Mouse (Mus musculus) B cell, adult 2 months (primary cell): Measurements from ENCODE around the gene Rhpn2.
A peak's percentile ranks its signal among the peaks of the same experiment; 100 is the strongest.

Experiments used
- DNase-seq, 2 experiments: peaks; one replicate each; pipeline ENCODE4 v3.0.0; 2022

Rhpn2 gene

DNA sequence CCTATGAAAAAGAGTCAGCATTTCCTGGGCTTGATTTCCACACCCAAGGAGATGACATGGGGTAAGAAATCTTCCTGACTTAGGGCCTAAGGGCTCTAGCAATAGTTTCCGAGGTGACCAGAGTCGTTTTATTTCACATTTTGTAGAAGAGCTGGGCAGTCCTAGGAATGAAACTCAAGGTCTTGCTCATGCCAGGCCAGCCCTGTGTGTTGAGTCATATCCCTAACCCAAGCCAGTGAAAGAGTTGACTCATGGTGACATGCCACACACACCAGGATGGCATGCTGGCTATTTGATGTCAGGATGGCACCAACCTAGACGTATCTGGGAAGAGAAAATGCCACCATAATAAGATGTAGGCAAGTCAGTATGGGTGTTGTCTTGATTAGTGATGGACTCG is 15.1 kb downstream of the Rhpn2 start:
- no peak for DNase-seq

DNA sequence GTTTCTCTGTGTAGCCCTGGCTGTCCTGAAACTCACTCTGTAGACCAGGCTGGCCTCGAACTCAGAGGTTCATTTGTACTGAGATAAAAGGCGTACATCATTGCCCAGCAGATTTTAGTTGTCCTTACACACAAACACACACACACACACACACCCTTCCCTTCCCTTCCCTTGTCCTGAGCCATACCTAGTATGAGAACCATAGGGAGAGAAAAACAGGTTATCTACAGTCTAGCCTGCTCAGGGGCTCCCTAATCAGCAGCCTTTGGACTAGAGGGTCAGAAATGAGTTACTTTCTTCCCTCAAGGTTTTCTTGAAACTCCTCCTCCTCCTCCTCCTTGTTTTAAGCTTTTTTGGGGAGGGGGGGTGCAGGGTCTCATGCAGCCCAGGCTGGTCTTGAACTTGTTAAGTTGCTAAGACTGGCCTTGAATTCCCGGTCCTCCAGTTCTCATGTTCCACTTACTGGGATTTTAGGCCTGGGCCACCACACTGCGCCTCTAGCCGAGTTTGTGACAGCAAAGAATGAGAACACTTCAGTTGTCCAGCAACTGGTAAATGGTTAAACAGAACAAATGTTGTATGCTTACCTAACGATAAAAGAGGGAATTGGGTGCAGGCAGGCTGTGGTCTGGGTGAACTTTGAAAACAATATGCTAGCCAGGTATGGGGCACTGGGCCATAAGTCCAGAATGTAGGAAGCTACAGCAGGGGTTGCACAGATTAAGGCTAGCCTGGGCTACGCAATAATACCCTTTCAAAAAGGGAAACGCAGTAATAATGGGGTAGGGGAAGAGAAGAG is 16.1 kb downstream of the Rhpn2 start:
- no peak for DNase-seq

DNA sequence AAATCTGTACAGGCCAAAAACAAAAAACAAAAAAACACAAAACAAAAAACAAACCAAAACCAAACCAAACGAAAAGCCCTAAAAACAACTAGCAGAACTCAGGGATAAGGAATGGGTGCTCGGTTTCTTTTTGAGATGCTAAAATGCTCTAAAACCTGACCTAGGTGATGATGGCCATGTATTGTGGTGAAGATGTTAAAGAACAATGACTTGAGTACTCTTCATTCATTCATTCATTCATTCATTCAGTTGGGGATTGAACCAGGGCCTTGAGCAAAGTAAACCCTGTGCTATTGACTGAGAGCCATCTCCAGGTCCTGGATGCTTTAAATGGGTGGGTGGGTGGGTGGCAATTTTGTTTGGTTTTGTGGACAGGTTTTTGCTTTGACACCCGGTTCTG is 17.2 kb downstream of the Rhpn2 start:
- DNase-seq, result no peak

DNA sequence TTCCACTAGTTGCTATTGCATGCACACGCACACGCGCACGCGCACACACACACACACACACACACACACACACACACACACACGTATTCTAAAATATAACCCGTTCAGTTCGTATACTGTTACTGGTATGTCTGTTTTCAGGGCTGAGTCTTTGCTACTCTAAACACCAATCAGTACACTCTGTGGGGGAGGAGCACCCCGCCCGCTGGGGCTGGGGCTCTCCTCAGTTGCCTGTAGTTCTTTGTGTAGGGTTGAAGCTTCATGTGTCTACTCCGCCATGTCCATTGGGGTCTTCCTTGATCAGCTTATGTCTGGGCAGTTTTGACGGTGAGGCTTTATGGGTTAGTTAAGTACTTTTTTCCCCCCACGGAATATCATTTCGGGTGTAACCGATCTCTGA is 19.3 kb downstream of the Rhpn2 start:
- no peak for DNase-seq

DNA sequence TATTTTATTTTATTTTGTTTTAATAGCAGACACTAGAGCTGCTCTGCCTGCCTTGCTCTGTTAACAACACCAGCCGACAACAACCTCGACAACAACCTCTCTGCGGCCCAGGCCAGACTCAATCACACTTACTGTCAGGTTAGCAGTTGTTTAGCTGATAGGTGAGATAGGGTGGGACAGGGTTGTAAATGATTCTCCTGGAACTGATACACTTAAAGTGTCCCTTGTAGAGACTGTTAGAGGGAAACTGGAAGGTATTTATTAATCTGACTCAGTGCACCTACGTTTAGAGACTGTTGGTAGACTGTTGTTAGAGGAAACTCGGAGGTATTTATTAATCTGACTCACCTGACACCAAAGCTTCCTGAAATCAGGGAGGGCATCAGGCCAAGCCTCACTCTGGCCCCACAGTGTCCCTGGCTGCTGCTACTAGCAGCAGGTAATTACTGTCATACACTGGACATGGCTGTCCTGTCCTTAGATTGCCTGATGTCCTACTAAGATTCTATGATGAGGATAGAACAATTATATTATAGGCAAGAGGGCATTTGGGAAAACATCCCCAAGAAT is 21.4 kb downstream of the Rhpn2 start:
- no peak for DNase-seq

DNA sequence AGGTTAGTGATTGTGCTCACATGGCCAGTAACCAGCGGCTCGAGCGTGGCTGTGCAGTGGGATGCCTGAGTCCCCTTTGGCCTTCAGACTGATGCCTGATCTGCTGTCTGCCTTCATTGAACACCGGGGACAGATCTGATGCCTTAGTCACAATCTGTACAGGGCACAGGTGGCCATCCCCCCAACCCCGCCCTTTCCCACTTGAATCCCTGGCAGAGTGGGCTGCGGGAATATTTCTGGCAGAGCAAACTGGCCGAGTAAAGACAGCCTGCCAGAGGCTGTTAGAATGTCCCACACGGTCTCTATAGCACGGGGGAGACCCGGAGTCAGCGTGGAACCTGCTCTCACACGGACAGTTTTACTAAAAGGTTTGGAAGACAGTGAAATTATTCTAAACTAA is 23.7 kb downstream of the Rhpn2 start:
- DNase-seq, result no peak

DNA sequence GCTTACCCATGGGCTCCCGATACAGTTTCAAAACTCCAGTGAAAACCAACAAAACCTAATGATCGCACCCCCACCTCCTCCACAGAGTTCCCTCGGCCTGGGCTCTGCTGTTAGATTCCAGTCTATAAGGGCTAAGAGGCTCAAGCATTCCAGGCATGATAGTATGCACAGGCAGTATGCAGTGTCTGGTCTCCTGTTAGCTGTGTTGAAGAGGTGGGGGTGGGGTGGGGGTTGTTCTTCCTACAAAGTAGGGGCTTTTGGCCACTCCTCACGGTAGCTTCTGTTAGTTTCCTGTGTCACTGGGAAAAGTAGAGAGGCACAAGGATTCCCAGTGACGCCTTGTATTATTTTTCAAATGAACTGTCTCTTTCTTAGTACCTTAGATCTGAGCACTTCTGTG is 28.3 kb downstream of the Rhpn2 start:
- DNase-seq, result no peak

DNA sequence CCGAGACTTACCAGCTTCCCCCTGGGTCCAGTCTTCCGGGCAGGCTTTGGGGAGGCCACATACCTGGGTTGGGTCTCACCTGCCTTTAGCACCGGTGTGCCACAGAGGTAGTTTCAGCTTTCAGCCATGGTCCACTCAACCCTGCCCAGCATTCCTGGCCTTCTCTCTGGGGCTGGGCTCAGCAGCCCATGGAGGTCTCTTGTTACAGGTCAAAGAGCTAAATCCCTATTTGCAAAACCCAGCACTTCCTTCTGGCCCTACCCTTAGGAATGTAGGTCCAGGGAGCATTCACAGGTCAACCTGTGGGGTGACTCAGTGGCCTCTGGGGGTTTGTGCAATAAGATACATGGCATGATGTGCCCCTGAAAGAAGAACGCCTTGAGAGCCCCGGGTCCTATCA is 28.9 kb downstream of the Rhpn2 start:
- no peak for DNase-seq

DNA sequence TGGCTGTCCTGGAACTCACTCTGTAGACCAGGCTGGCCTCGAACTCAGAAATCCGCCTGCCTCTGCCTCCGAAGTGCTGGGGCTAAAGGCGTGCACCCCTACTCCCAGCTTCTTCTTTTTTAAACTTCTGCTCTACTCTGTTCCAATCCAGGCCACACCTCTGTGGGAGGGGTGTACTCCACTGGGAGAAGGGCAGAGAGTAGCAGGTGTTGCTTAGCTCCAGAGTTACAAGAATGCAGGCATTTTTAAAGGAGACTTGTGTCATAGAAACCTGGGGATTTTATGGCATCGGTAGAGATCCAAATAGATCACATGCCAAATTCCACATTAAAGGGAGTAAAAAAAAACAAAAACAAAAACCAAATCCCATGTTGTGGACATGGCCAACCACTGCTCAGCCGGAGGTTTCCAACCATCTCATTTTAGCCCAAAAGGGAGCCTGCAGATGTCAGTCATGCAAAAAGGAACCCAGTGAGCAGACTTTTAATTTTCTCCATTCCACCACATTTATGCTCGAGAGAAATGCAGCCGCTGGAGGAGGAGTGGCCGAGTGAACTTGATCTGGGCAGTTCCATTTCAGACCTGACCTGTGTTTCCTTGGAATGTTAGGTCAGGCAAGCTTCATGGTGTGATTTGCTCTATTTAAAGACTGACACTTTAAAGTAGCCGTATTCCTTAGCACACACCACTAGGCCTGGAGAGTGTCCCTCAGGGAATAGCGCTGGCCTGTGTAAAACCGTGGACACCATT is 31.4 kb downstream of the Rhpn2 start:
- DNase-seq, result no peak

DNA sequence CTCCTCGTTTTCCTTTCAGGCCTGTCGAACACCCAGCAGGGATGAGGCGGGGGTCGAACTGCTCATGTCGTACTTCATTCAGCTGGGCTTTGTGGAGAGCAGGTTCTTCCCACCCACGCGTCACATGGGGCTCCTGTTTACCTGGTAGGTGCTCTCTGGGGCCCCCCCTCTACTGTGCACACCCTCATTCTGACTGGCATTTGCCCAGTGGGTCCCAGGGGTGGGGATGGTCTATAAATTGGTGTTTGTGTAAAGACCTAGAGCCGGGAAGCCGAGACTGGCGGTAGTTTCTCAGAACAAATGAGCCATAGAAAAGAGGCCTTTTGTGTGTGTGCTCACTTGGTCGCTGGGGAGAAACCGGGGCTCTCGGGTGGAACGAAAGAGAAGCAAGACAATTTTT is 37.1 kb downstream of the Rhpn2 start:
- DNase-seq, result no peak

DNA sequence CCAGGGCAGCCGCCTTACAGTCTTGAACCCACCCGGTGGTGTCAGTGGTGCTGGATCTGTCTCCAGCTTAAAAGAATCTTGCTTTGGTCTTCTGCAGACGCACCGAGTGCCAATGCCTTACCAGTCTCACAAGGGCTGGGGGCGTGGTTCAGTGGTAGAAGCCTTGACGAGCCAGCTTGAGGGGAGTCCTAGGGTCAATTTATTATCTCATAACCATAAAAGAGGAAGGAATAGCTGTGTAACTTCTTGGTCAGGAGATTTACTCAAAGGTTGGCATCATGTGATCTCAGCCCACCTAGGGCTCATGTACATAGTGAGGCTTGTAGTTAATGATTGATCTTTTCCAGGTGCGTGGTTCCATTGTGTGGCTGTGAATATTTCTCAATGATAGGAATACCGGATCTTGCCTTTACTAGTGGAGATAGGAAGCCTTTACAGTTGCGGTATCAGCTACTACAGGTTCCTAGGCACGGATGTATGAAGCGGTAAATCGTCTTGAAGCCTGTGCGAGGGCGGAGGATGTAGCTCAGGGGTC is 38.6 kb downstream of the Rhpn2 start:
- DNase-seq, result no peak

DNA sequence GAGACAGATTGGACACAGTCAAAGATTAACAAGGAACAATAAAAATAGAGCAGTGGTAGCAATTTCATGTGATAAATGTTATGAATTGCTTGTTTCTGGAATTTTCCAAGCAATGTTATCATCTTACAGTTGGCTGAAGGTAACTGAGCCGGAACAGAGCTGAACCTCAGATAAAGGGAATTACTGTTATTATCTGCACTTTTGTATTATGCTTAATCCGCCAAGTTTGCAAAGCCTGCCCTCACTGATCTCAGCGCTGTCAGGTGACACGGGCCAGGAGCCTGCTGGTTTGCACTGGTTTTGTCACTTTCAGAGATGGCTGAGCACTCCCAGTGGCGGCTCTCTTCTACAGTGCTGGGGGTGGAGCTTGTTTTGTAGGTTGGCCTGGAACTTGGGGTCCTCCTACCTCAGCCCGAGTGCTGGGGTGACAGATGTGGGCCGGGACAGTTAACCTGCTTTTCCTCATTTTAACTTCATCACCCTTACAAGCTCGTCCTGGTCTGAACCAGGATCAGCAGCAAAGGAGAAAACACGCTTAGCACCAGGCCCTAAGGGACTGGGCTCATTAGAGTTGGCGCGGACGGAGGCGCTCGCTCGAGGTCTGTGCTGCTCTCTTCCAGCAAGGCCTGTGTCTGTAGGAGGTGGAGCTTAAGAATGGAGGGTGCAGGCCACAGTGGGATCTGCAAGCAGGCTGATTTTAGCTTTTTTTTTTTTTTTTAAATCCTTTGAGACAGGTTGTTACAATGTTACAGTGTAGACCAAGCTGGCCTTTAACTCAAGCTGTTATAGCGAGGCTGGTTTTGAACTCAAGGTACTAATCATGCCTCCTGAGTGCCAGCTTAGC is 39.4 kb downstream of the Rhpn2 start:
- no peak for DNase-seq

DNA sequence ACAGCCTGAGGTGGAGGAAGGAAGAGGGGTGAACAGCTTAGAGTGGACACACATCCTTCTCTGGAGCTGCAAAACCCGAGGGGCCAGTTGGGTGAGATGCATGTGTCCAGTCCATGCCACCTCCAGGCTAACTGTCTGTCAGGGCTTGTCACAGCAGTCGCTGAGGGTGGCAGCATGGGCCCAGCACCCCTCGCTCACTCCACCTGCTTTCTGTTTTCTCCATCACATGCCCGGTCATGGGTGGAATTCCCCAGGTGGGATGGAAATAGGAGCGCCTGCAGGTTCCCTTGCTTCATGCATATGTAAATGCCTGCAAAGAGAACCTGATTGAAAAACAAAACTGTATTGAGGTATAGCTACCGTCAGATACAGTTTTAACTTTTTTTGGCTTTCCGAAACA is 40.3 kb downstream of the Rhpn2 start:
- no peak for DNase-seq

DNA sequence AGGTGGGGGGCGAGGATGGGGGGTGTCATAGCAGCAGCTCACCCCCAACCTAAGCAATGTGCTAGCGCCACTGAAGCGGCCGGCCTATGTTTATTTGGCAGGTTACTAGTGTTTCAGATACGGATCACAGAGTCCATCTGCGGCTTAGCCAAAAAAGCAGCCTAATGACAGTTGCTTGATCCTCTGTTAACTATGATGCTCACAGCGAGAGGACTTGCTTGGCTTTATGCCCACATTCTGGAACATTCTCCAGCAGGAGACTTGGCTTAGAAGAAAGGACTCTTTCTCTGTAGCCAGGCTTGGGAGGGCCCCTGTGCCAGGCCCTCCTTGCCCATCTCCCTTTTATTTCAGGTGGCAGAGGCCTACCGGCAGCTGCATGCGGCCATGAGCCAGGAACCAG is 42.7 kb downstream of the Rhpn2 start:
- DNase-seq, result no peak

DNA sequence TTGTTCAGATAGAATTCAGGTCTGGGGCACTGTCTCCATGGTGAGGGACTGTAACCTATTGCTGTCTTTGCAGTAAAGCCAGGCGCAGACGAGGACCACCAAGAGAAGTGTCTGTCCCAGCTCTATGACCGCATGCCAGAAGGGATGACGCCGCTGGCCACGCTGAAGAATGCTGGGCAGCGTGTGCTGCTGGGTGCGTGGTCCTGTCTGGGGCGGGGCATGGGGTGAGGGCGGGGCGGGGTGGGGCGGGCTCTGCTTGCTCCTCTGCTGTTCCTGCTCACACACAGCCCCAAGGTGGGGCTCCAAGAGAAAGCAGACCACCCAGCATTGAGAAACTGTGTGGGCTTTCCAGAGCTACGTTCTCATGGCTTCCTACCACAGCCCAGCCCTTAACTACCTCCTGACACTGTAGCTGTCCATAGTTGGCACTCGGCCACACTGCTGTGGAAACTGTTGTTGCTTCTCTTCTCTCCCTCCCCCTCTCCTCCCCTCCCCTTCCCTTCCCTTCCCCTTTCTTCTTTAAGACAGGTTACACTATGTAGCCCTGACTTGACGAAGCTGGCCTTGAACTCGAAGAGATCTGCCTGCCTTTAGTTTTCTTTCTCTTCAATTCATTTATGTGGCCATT is 45.6 kb downstream of the Rhpn2 start:
- no peak for DNase-seq

DNA sequence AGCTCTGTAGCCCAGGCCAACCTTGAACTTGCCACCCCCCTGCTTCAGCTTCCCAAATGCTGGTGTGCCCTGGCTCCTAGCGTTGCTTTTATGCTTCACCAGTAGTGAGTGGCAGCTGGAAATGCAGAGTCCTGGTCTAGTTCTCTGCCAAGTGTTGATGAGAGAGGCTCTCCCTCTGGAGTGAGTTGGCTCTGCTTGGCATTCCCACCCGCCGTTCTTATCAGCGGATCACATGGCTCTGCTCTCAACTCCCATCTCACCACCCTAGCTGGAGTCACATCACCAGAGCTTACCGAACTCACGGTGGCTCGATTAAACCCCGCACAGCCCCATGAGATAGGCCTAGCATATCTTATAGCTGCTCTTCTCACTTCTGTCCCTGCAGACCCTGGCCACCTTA is 46.4 kb downstream of the Rhpn2 start:
- DNase-seq, result no peak

DNA sequence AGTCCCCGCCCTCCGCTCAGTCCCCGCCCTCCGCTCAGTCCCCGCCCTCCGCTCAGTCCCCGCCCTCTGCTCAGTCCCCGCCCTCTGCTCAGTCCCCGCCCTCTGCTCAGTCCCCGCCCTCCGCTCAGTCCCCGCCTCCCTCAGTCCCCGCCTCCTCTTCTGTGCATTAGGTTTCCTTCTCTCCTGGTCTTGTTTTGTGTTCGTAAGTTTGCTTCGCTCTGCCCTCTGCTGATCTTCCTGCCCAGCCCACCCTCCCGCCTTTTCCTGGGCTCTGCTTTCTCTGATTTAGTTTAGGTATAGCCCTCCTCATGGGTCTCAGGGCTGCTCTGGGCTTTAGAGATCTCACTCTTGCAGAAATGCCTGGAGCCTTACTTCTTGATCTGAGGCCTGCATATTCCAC is 47.9 kb downstream of the Rhpn2 start:
- no peak for DNase-seq

DNA sequence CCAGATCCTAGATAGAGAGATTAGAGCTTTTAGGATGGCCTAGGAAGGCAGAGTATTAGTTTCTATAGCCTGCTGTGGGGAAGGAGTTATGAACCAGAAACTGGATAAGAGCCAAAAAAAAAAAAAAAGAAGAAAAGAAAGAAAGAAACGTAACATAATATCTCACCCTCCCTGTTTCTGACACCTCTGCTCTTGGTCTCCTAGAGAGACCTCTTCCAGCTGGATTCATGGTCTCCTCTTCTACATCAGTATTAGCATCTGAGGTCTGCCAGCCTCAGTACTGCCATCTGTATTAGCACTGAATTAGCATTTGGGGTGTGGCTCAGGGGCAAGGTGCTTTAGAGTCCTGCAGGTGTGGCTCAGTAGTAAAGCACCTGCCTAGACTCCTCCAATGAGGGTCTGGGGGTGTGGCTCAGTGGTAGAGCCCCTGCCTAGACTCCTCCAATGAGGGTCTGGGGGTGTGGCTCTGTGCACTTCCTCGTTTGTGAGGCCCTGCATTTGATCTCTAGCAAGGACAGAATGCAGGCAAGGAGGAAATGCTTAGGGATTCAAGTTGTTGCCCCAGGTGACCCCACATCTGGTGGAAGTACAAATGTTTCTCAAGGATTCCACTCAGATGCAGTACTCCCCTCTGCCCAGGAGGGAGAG is 48.9 kb downstream of the Rhpn2 start:
- DNase-seq, result no peak

DNA sequence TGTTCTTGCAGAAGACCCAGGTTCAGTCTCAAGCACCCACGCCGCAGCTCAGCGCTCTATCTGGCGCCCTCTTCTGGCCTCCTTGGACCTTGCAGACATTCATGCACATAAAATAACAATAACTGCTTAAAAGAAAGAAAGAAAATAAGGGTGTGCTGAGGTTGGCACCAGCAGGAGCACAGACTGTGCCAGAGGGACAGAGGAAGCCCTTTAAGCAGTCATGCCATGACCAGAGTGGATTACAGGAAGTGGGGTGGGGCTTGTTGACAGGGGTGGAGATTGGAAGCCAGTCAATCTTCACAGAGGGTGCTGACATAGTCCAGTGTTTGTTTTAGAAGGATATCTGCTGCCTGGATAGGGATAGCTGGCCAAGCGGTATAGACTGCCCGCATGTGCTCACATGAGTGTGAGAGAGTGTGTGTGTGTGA is 52.6 kb downstream of the Rhpn2 start:
- peak; percentile 43 to 45 for DNase-seq

DNA sequence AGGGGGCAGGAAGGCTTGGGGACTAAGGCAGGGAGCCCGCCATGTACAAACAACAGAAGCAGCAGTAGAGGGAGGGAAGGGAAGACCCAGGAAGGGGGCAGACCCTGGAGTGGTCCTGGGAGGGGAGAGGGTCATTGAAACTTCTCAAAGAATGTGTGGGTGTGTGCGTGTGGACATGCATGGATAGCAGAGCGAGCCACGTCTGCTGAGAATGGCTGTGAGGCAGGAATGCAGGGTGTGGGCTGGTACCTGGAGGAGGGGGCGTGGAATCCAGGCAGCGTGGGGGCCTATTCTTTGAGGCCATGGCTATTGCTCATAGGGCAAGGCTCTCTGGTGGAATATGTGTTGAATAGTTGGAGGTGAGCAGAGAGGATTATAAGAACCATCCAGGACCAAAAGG is 54.7 kb downstream of the Rhpn2 start:
- DNase-seq, result no peak

DNA sequence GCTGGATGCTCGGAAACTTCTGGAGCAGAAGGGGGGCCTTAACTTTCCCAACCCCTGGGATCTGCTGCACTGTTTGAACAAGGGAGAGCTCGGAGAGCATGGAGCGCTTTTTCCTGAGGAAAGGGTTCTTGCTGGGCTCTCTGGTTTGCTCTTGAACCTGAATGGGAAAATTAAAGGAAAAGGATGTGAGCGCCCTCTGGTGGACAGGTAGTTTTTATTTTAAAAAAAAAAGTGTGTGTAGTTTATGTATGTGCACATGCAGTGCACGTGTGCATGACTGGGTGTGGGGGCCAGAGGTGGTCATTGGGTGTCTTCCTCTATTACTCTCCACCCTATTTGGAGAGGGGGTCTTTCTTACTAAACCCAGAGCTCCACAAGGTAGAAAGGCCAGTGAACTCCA is 59.0 kb downstream of the Rhpn2 start:
- DNase-seq, result peak in 1 of 2 experiments; percentile 22
